Mouse (Mus musculus) kidney, adult 2 months (tissue): ENCODE results near the gene Cog2. TPM values are rescaled to one million over a fixed set of nuclear protein-coding genes. Genes with fewer than 3 reads are reported as not detected.

Experiments
- DNase-seq: peaks from one replicate; pipeline ENCODE4 v3.0.0; 2021
- H3K27ac ChIP-seq: fragments of 200-500 bp; 2 replicates; pipeline ENCODE4 v1.5.1; 2012; ENCODE audit warnings: low read depth, low read length, control low read depth, inconsistent platforms; ENCODE audit not compliant: insufficient read depth
- H3K27me3 ChIP-seq: fragments of 200-500 bp; replicated peaks from 2 replicates; pipeline ENCODE4 v1.6.1; 2012; ENCODE audit warnings: mild to moderate bottlenecking, moderate library complexity, low read length, inconsistent platforms; ENCODE audit not compliant: control insufficient read depth, insufficient read depth
- H3K36me3 ChIP-seq: fragments of 200-500 bp; 2 replicates; pipeline ENCODE4 v1.6.1; 2012; ENCODE audit warnings: mild to moderate bottlenecking, moderate library complexity, low read length, inconsistent platforms; ENCODE audit not compliant: control insufficient read depth, insufficient read depth
- H3K4me1 ChIP-seq: fragments of 200-500 bp; 2 replicates; pipeline ENCODE4 v1.6.1; 2011; ENCODE audit warnings: low read length; ENCODE audit not compliant: control insufficient read depth, insufficient read depth
- H3K4me3 ChIP-seq: fragments of 200-500 bp; 2 replicates; pipeline ENCODE4 v1.5.1; 2011; ENCODE audit warnings: mild to moderate bottlenecking, low read depth, low read length, control low read depth; ENCODE audit not compliant: insufficient read depth
- CTCF ChIP-seq: fragments of 200-500 bp; conservative IDR thresholded peaks from 2 replicates; pipeline ENCODE4 v1.5.1; 2011; ENCODE audit warnings: low read depth, mild to moderate bottlenecking, control low read depth, low read length, moderate library complexity, mixed read lengths; ENCODE audit not compliant: insufficient read depth, insufficient read length
- POLR2A ChIP-seq: fragments of 200-500 bp; IDR thresholded peaks from one replicate; pipeline ENCODE4 v1.6.1; 2011; ENCODE audit warnings: low read depth, low read length, control low read depth
- WGBS: fragments of 180-500 bp; shearing (Covaris S2); methylation state at CpG from one replicate; pipeline ENCODE4 v1.1.7; 2018; 5-methylcytosine and 5-hydroxymethylcytosine counted together
- polyA plus RNA-seq: library from polyadenylated mRNA; depleted of rRNA; stranded (reverse); fragments of >200 nt; gene quantifications from 2 replicates; pipeline ENCODE4 v1.2.3, GENCODE M21; 2012

Gene Cog2
- polyA plus RNA-seq, 1 experiment, result 21.2 TPM

DNA sequence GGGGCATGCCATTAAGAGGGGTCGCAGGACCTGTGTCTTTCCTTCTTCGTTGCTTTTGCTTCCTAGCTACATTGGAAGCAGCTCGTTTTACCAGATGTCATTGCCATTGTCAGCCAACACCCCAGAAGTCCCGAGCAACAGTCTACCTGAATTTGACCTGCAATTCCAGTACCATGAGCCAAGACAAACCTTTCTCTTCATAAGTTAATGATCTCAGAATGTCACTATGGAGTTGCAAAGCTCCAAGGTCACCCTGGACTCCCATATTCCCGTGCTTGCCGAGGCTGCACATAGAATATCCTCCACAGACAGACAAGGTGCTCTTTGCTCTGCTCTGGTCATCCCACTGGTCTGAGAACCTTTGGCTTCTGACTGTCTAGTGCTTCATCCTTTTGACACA lies 46.6 kb downstream of the Cog2 start:
- DNase-seq, result peak; percentile 58
- no peak overlapping the region; the same call in 1 of the 2 replicates for H3K27ac ChIP-seq

DNA sequence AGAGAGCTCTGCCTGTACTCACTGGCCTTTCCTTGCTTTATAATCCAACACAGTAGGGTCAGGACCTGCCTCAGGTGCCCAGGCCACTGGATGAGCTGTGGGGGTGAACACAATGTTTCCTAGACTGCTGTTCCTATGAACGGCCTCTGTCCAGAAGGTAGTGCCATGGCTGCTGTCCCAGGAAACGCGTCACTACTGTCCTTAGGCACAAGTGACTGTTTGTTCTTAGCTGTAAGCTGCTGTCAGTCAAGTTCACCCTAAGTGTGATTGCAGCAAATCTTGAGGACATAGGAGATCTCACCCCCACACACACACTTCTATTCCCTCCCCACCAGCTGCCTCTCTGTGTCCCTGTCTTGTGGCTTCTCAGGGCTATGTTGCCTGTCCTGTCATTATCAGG lies 47.0 kb downstream of the Cog2 start:
- H3K4me1 ChIP-seq, result peaks cover 13% of the 10 kb centered on the region; the same call in 1 of the 2 replicates
- no peak for DNase-seq
- H3K27me3 ChIP-seq, result no peaks in the 10 kb centered on the region
- H3K27ac ChIP-seq, result no peak overlapping the region; the same call in 1 of the 2 replicates
- 83% methylated on average over 3 of the region's 3 CpGs for WGBS
- no peak overlapping the region for H3K4me3 ChIP-seq
- H3K36me3 ChIP-seq, result no peaks in the 10 kb centered on the region
- TF ChIP-seq POLR2A (no peak), CTCF (no peak)

More for the DNA sequence above, 46.6 kb downstream of the Cog2 start:
- 58% methylated on average over 6 of the region's 6 CpGs for WGBS
- TF ChIP-seq POLR2A (no peak), CTCF (no peak)
- Histone ChIP-seq H3K4me3 (no peak overlapping the region), H3K27me3 (no peaks in the 10 kb centered on the region), H3K4me1 (peaks cover 13% of the 10 kb centered on the region; the same call in 1 of the 2 replicates), H3K36me3 (no peaks in the 10 kb centered on the region)

- no peaks in the 10 kb centered on the region for H3K36me3 ChIP-seq
- H3K4me1 ChIP-seq, result peaks cover 13% of the 10 kb centered on the region; the same call in 1 of the 2 replicates
- TF ChIP-seq POLR2A, result no peak
- no peak for TF ChIP-seq CTCF
- H3K27me3 ChIP-seq, result no peaks in the 10 kb centered on the region
- WGBS, result 67% methylated on average over 2 of the region's 2 CpGs
- H3K27ac ChIP-seq, result no peak overlapping the region
- peak; percentile 8 for DNase-seq
- H3K4me3 ChIP-seq, result no peak overlapping the region
Observed at GRCm38 (mm10) chr8:124569100-124569499, 48.5 kb downstream of the Cog2 start.

GRCm38 (mm10) chr8:124569593-124569992 lies 49.0 kb downstream of the Cog2 start, which contains the start of gene Agt:
TSS of gene Agt (minus strand) at chr8:124569706.
- TF ChIP-seq CTCF (peak; percentile 12; the same call in 1 of the 2 replicates), POLR2A (no peak)
- DNase-seq, result peak; percentile 96
- no peaks in the 10 kb centered on the region for H3K36me3 ChIP-seq
- H3K4me1 ChIP-seq, result peaks cover 13% of the 10 kb centered on the region; the same call in 1 of the 2 replicates
- no peak within 1 kb of the TSS for H3K4me3 ChIP-seq
- no peak within 1 kb of the TSS for H3K27ac ChIP-seq
- no peaks in the 10 kb centered on the region for H3K27me3 ChIP-seq
- WGBS, result 71% methylated on average over 2 of the region's 2 CpGs

- TF ChIP-seq CTCF, result no peak
- TF ChIP-seq POLR2A, result no peak
- 49% methylated on average over 8 of the region's 8 CpGs for WGBS
- Histone ChIP-seq H3K4me3 (no peak overlapping the region), H3K36me3 (no peaks in the 10 kb centered on the region), H3K27me3 (no peaks in the 10 kb centered on the region), H3K4me1 (peaks cover 11% of the 10 kb centered on the region; the same call in 1 of the 2 replicates), H3K27ac (no peak overlapping the region)
- DNase-seq, result peak; percentile 78
Observed at GRCm38 (mm10) chr8:124571732-124572429, 51.3 kb downstream of the Cog2 start.

DNA sequence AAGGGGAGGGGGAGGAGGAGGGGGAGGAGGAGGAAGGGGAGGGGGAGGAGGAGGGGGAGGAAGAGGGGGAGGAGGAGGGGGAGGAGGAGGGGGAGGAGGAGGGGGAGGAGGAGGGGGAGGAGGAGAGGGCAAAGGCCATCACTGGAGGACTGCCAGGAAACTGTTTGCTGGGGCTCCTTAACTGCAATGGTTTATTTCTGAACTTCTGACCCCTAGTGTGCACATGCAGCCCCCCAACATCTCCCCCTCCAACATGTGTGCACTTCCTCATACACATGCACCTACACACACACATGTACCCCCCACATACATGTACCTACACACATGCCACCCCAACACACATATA lies 51.8 kb downstream of the Cog2 start:
- Histone ChIP-seq H3K36me3 (no peaks in the 10 kb centered on the region), H3K27me3 (no peaks in the 10 kb centered on the region), H3K4me1 (peaks cover 9% of the 10 kb centered on the region; the same call in 1 of the 2 replicates), H3K27ac (no peak overlapping the region), H3K4me3 (no peak overlapping the region)
- peak; percentile 40 for DNase-seq
- TF ChIP-seq POLR2A (no peak), CTCF (no peak)

GRCm38 (mm10) chr8:124573552-124574340 lies 53.2 kb downstream of the Cog2 start:
- 58% methylated on average over 15 of the region's 15 CpGs for WGBS
- DNase-seq, result peak; percentile 92
- peaks cover 6% of the 10 kb centered on the region; the same call in 1 of the 2 replicates for H3K4me1 ChIP-seq
- H3K27me3 ChIP-seq, result no peaks in the 10 kb centered on the region
- H3K27ac ChIP-seq, result no peak overlapping the region
- TF ChIP-seq CTCF (peak; percentile 89), POLR2A (no peak)
- H3K36me3 ChIP-seq, result no peaks in the 10 kb centered on the region
- no peak overlapping the region for H3K4me3 ChIP-seq
